Mouse (Mus musculus) central nervous system, embryonic 14 days (tissue): ENCODE data around the gene Glra4. TPM values are rescaled to one million over a fixed set of nuclear protein-coding genes. Genes with fewer than 3 reads are reported as not detected.

Experiments
- polyA plus RNA-seq: library from polyadenylated mRNA; depleted of rRNA; stranded (reverse); fragments of >200 nt; gene quantifications from 2 replicates; pipeline ENCODE4 v1.2.3, GENCODE M21; 2012; rRNA removed

The Glra4 gene
- not detected in 2 replicates for polyA plus RNA-seq

DNA sequence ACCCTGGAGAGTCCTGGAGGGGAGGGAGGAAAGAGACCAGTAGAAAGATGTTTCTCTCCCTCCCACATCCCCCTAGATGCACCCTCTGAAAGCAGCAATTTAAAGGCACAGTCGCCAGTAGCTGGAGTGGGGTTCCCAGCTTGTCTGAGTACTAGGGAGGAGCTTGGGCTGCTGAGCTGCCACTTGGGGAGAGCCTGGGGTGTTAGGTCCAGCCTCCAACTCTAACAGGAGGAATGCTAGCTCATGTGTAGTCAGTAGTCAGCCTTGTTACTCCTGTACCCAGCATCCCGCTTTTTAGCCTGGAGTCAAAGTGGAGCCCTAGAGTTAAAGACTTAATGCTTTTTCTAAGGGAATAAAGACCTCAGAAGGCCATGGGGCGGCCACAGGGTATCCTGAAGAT is at the start of gene Glra4:
TSS of gene Glra4 (minus strand) at position 101 of the 400 bp plus-strand sequence.

DNA sequence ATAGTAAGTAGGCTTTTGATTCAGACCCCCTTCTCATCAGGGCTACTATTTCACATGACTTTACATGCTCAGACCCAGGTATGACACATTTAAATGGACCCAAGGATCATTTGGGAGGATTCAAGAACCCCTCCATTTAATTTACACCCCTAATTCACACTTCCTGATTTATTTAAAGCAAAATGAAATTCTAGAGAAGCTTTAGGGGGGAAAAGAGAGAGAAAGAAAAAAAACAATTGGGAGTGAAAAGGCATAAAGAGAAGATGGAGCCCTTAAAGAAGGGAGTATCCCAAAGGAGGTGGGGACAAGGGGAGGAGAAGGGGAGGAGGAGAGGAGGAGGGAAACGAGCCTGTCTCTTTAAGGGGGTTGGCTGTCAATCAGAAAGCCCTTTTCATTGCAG is 42.4 kb upstream of the Glra4 start, which contains the start of gene Plp1:
TSS of gene Plp1 (plus strand) at position 301 of the 400 bp plus-strand sequence.

GRCm38 (mm10) chrX:136743459-136743858 is 36.5 kb downstream of the Glra4 start, which contains the start of gene Morf4l2:
Gene Morf4l2 (minus strand): TSS chrX:136743690.

Other genes with a start within 250 kb of the Glra4 start
- 0.05 and 0.10 TPM in 2 replicates for gene Kir3dl2, start 236.1 kb downstream of the Glra4 start, polyA plus RNA-seq
- 93.6 and 99.4 TPM in 2 replicates for gene Tceal3, start 189.3 kb downstream of the Glra4 start, polyA plus RNA-seq
- gene Tceal1, start 72.2 kb downstream of the Glra4 start, polyA plus RNA-seq, result 10.7 and 11.6 TPM in 2 replicates
- 452 and 468 TPM in 2 replicates for gene Morf4l2, start 36.5 kb downstream of the Glra4 start, polyA plus RNA-seq
- gene Plp1, start 42.5 kb upstream of the Glra4 start, polyA plus RNA-seq, result 16.0 and 19.4 TPM in 2 replicates
- 7.2 and 8.0 TPM in 2 replicates for gene Rab9b, start 88.6 kb upstream of the Glra4 start, polyA plus RNA-seq
- not detected in 2 replicates for gene H2bfm, start 147.2 kb upstream of the Glra4 start, polyA plus RNA-seq
- gene Tmsb15b2, start 195.4 kb upstream of the Glra4 start, polyA plus RNA-seq, result 40.0 and 54.8 TPM in 2 replicates
- 10.6 and 12.3 TPM in 2 replicates for gene Tmsb15l, start 196.7 kb upstream of the Glra4 start, polyA plus RNA-seq
- 20.0 and 21.8 TPM in 2 replicates for gene Tmsb15b1, start 196.7 kb upstream of the Glra4 start, polyA plus RNA-seq
- gene Zcchc18, start 213.0 kb upstream of the Glra4 start, polyA plus RNA-seq, result 138 and 147 TPM in 2 replicates